Mouse (Mus musculus) neural tube, embryonic 15.5 days (tissue): Measurements from ENCODE around the gene Sgk2. TPM values are rescaled to one million over a fixed set of nuclear protein-coding genes. Genes with fewer than 3 reads are reported as not detected.
A peak's percentile ranks its signal among the peaks of the same experiment; 100 is the strongest.

Experiments
- ATAC-seq: fragments of 200-750 bp; cut with Nextera tagmentation; 2 replicates; pipeline ENCODE4 v1.8.0; 2017; ENCODE audit warnings: mild to moderate bottlenecking, moderate TSS enrichment, moderate library complexity; ENCODE audit not compliant: low FRiP score
- H3K27ac ChIP-seq: fragments of 300-500 bp; sonication (generic); replicated peaks from 2 replicates; pipeline ENCODE4 v1.5.1; 2015; ENCODE audit warnings: mild to moderate bottlenecking, inconsistent platforms
- H3K27me3 ChIP-seq: fragments of 300-500 bp; sonication (generic); replicated peaks from 2 replicates; pipeline ENCODE4 v1.6.1; 2015; ENCODE audit warnings: inconsistent platforms
- H3K36me3 ChIP-seq: fragments of 300-500 bp; sonication (generic); 2 replicates; pipeline ENCODE4 v1.6.1; 2015; ENCODE audit warnings: inconsistent platforms
- H3K4me1 ChIP-seq: fragments of 300-500 bp; sonication (generic); 2 replicates; pipeline ENCODE4 v1.6.1; 2015; ENCODE audit warnings: inconsistent platforms
- H3K4me2 ChIP-seq: fragments of 300-500 bp; sonication (generic); 2 replicates; pipeline ENCODE4 v1.6.1; 2015; ENCODE audit warnings: inconsistent platforms, mild to moderate bottlenecking, moderate library complexity
- H3K4me3 ChIP-seq: fragments of 300-500 bp; sonication (generic); replicated peaks from 2 replicates; pipeline ENCODE4 v1.5.1; 2015; ENCODE audit warnings: mild to moderate bottlenecking, inconsistent platforms
- H3K9ac ChIP-seq: fragments of 300-500 bp; sonication (generic); replicated peaks from 2 replicates; pipeline ENCODE4 v1.6.1; 2015; ENCODE audit warnings: mild to moderate bottlenecking, inconsistent platforms
- H3K9me3 ChIP-seq: fragments of 300-500 bp; sonication (generic); replicated peaks from 2 replicates; pipeline ENCODE4 v1.6.1; 2016; ENCODE audit warnings: inconsistent platforms
- WGBS: fragments of 180-500 bp; shearing (Covaris S2); methylation state at CpG from one replicate; pipeline ENCODE4 v1.1.7; 2015; ENCODE audit warnings: mixed read lengths; 5-methylcytosine and 5-hydroxymethylcytosine counted together
- polyA plus RNA-seq: library from polyadenylated mRNA; unstranded; fragments of >200 nt; fragmentation: Nextera tagmentation; extraction: Ambion mirVana; gene quantifications from 2 replicates; pipeline ENCODE4 v1.2.1, GENCODE M21; 2015

The Sgk2 gene
- polyA plus RNA-seq, 1 experiment from 2014 or later = 0.13 TPM

GRCm38 (mm10) chr2:162992084-162992437 lies 4.9 kb downstream of the Sgk2 start:
- H3K9ac ChIP-seq = no peak overlapping the region
- no peak for ATAC-seq
- H3K4me1 ChIP-seq = no peaks in the 10 kb centered on the region
- H3K4me3 ChIP-seq = no peak overlapping the region
- H3K9me3 ChIP-seq = no peaks in the 10 kb centered on the region
- H3K27ac ChIP-seq = no peak overlapping the region
- no peak overlapping the region for H3K4me2 ChIP-seq
- H3K27me3 ChIP-seq = peaks cover 3% of the 10 kb centered on the region
- no peaks in the 10 kb centered on the region for H3K36me3 ChIP-seq

GRCm38 (mm10) chr2:162993881-162994616 lies 6.9 kb downstream of the Sgk2 start:
- H3K4me2 ChIP-seq = no peak overlapping the region
- no peaks in the 10 kb centered on the region for H3K4me1 ChIP-seq
- H3K27me3 ChIP-seq = no peaks in the 10 kb centered on the region; the same call in 1 of the 2 replicates
- ATAC-seq = no peak
- no peaks in the 10 kb centered on the region for H3K36me3 ChIP-seq
- no peaks in the 10 kb centered on the region for H3K9me3 ChIP-seq
- WGBS = 86% methylated on average over 9 of the region's 9 CpGs
- no peak overlapping the region for H3K4me3 ChIP-seq
- no peak overlapping the region for H3K27ac ChIP-seq
- no peak overlapping the region for H3K9ac ChIP-seq

GRCm38 (mm10) chr2:162998528-162999230 lies 11.5 kb downstream of the Sgk2 start:
- ATAC-seq = no peak
- Histone ChIP-seq H3K9ac (no peak overlapping the region), H3K4me1 (no peaks in the 10 kb centered on the region), H3K27me3 (no peaks in the 10 kb centered on the region; the same call in 1 of the 2 replicates), H3K36me3 (no peaks in the 10 kb centered on the region), H3K9me3 (no peaks in the 10 kb centered on the region), H3K4me3 (peak overlapping the region; percentile 12), H3K27ac (no peak overlapping the region), H3K4me2 (peak overlapping the region; percentile 45)
- WGBS = 25% methylated on average over 18 of the region's 18 CpGs

GRCm38 (mm10) chr2:162999744-163000143 lies 12.6 kb downstream of the Sgk2 start:
- Histone ChIP-seq H3K4me2 (no peak overlapping the region), H3K4me1 (no peaks in the 10 kb centered on the region), H3K27ac (no peak overlapping the region), H3K36me3 (no peaks in the 10 kb centered on the region), H3K9me3 (no peaks in the 10 kb centered on the region), H3K9ac (no peak overlapping the region), H3K4me3 (no peak overlapping the region), H3K27me3 (no peaks in the 10 kb centered on the region; the same call in 1 of the 2 replicates)
- 27% methylated on average over 3 of the region's 3 CpGs for WGBS
- ATAC-seq = no peak

GRCm38 (mm10) chr2:163001071-163001470 lies 13.9 kb downstream of the Sgk2 start:
- ATAC-seq = no peak
- H3K27me3 ChIP-seq = peaks cover 3% of the 10 kb centered on the region; the same call in 1 of the 2 replicates
- no peak overlapping the region for H3K4me3 ChIP-seq
- WGBS = 100% methylated on average over 1 of the region's 1 CpGs
- no peaks in the 10 kb centered on the region for H3K36me3 ChIP-seq
- no peaks in the 10 kb centered on the region for H3K4me1 ChIP-seq
- H3K9me3 ChIP-seq = no peaks in the 10 kb centered on the region
- no peak overlapping the region for H3K9ac ChIP-seq
- H3K4me2 ChIP-seq = no peak overlapping the region
- no peak overlapping the region for H3K27ac ChIP-seq

- Histone ChIP-seq H3K4me2 (no peak overlapping the region), H3K4me3 (no peak overlapping the region), H3K9me3 (no peaks in the 10 kb centered on the region), H3K27me3 (peaks cover 3% of the 10 kb centered on the region; the same call in 1 of the 2 replicates), H3K36me3 (no peaks in the 10 kb centered on the region), H3K4me1 (no peaks in the 10 kb centered on the region), H3K27ac (no peak overlapping the region), H3K9ac (no peak overlapping the region)
- WGBS = 80% methylated on average over 4 of the region's 4 CpGs
- no peak for ATAC-seq
Measured at GRCm38 (mm10) chr2:163007299-163007698, 20.2 kb downstream of the Sgk2 start.

GRCm38 (mm10) chr2:163016916-163017743 lies 30.0 kb downstream of the Sgk2 start, which contains the start of gene Ift52:
Gene Ift52, plus strand, starts transcription at chr2:163017354.
- H3K4me3 ChIP-seq = peak within 1 kb of the TSS; percentile 97
- peak; percentile 95 for ATAC-seq
- H3K9me3 ChIP-seq = no peaks in the 10 kb centered on the region
- peaks cover 16% of the 10 kb centered on the region for H3K4me1 ChIP-seq
- H3K27ac ChIP-seq = peak within 1 kb of the TSS; percentile 86
- WGBS = 1% methylated on average over 57 of the region's 57 CpGs
- no peaks in the 10 kb centered on the region for H3K36me3 ChIP-seq
- peak within 1 kb of the TSS; percentile 68 for H3K4me2 ChIP-seq
- peaks cover 4% of the 10 kb centered on the region; the same call in 1 of the 2 replicates for H3K27me3 ChIP-seq
- H3K9ac ChIP-seq = peak within 1 kb of the TSS; percentile 85

GRCm38 (mm10) chr2:163031289-163031688 lies 44.2 kb downstream of the Sgk2 start:
- WGBS = 89% methylated on average over 5 of the region's 5 CpGs
- Histone ChIP-seq H3K27me3 (no peaks in the 10 kb centered on the region), H3K36me3 (peaks cover 84% of the 10 kb centered on the region), H3K4me2 (no peak overlapping the region), H3K9ac (no peak overlapping the region), H3K4me3 (no peak overlapping the region), H3K4me1 (no peaks in the 10 kb centered on the region), H3K27ac (no peak overlapping the region), H3K9me3 (no peaks in the 10 kb centered on the region)
- ATAC-seq = no peak

- no peak overlapping the region for H3K9ac ChIP-seq
- no peaks in the 10 kb centered on the region for H3K4me1 ChIP-seq
- H3K4me2 ChIP-seq = no peak overlapping the region
- no peaks in the 10 kb centered on the region for H3K27me3 ChIP-seq
- no peak for ATAC-seq
- WGBS = 72% methylated on average over 2 of the region's 2 CpGs
- no peak overlapping the region for H3K4me3 ChIP-seq
- H3K27ac ChIP-seq = no peak overlapping the region
- H3K9me3 ChIP-seq = no peaks in the 10 kb centered on the region
- peaks cover 84% of the 10 kb centered on the region for H3K36me3 ChIP-seq
Measured at GRCm38 (mm10) chr2:163031757-163032156, 44.6 kb downstream of the Sgk2 start.

GRCm38 (mm10) chr2:163032622-163033021 lies 45.5 kb downstream of the Sgk2 start:
- Histone ChIP-seq H3K4me1 (no peaks in the 10 kb centered on the region), H3K36me3 (peaks cover 84% of the 10 kb centered on the region)
- 66% methylated on average over 4 of the region's 4 CpGs for WGBS

GRCm38 (mm10) chr2:163039940-163040339 lies 52.8 kb downstream of the Sgk2 start:
- no peaks in the 10 kb centered on the region for H3K27me3 ChIP-seq
- no peak for ATAC-seq
- H3K4me1 ChIP-seq = no peaks in the 10 kb centered on the region
- H3K9ac ChIP-seq = no peak overlapping the region
- no peak overlapping the region for H3K27ac ChIP-seq
- H3K9me3 ChIP-seq = no peaks in the 10 kb centered on the region
- 93% methylated on average over 7 of the region's 7 CpGs for WGBS
- no peak overlapping the region for H3K4me3 ChIP-seq
- no peak overlapping the region for H3K4me2 ChIP-seq
- H3K36me3 ChIP-seq = peaks cover 85% of the 10 kb centered on the region

More at GRCm38 (mm10) chr2:163032622-163033021, 45.5 kb downstream of the Sgk2 start:
- no peak overlapping the region for H3K4me3 ChIP-seq
- no peak overlapping the region for H3K4me2 ChIP-seq
- no peak for ATAC-seq
- H3K9ac ChIP-seq = no peak overlapping the region
- no peaks in the 10 kb centered on the region for H3K27me3 ChIP-seq
- no peaks in the 10 kb centered on the region for H3K9me3 ChIP-seq
- no peak overlapping the region for H3K27ac ChIP-seq
